Mouse (Mus musculus): ENCODE measurements around the gene Mgp. TPM values are rescaled to one million over a fixed set of nuclear protein-coding genes. Genes with fewer than 3 reads are reported as not detected.

Gene Mgp
- total RNA-seq, 1 experiment: not detected

- in situ Hi-C loops (cut with MboI; ENCODE audit: low sequenced_read_pairs in 2 of 2, unreplicated experiment in 2 of 2): no loop called here
- TF ChIP-seq MAFK (IDR thresholded peaks at IDR 0.05; ENCODE audit: insufficient read depth, low read depth, low read length) (no peak), ZNF384 (IDR thresholded peaks at IDR 0.05; ENCODE audit: low read depth, low read length) (no peak), ZC3H11A (IDR thresholded peaks at IDR 0.05; ENCODE audit: borderline replicate concordance, low read depth, low read length) (no peak), CHD2 (IDR thresholded peaks at IDR 0.05; ENCODE audit: low read depth, low read length) (no peak), HCFC1 (IDR thresholded peaks at IDR 0.05; ENCODE audit: borderline replicate concordance, insufficient read depth, low read length) (no peak)
- DNase-seq (ENCODE audit: low read depth, low spot score): no peak
- H3K4me3 ChIP-seq (ENCODE audit: insufficient read depth in 1 of 2, low read depth in 1 of 2, low read length in 2 of 2, poor library complexity in 1 of 2, severe bottlenecking in 1 of 2): no peak overlapping the region
- no peak overlapping the region for H3K27ac ChIP-seq (ENCODE audit: insufficient read depth, low read depth, low read length, poor library complexity, severe bottlenecking)
- no peaks in the 10 kb centered on the region for H3K36me3 ChIP-seq (ENCODE audit: control insufficient read depth, insufficient read depth, low read length, poor library complexity, severe bottlenecking)
- no peak overlapping the region for H3K9ac ChIP-seq (ENCODE audit: insufficient read depth, low read depth, low read length, poor library complexity, severe bottlenecking)
- H3K4me1 ChIP-seq (ENCODE audit: control insufficient read depth in 2 of 2, insufficient read depth in 2 of 2, low read length in 2 of 2, poor library complexity in 1 of 2): no peaks in the 10 kb centered on the region; a peak in 1 of 4 replicates
- H3K9me3 ChIP-seq (ENCODE audit: control insufficient read depth, insufficient read depth, low read depth, low read length): no peaks in the 10 kb centered on the region
These were observed 19.5 kb downstream of the Mgp start for GRCm38 (mm10) chr6:136856071-136856636.

- TF ChIP-seq ZNF384 (IDR thresholded peaks at IDR 0.05; ENCODE audit: low read depth, low read length) (no peak), MAFK (IDR thresholded peaks at IDR 0.05; ENCODE audit: insufficient read depth, low read depth, low read length) (no peak), HCFC1 (IDR thresholded peaks at IDR 0.05; ENCODE audit: borderline replicate concordance, insufficient read depth, low read length) (no peak), ZC3H11A (IDR thresholded peaks at IDR 0.05; ENCODE audit: borderline replicate concordance, low read depth, low read length) (no peak), CHD2 (IDR thresholded peaks at IDR 0.05; ENCODE audit: low read depth, low read length) (no peak)
- in situ Hi-C loops (cut with MboI; ENCODE audit: low sequenced_read_pairs in 2 of 2, unreplicated experiment in 2 of 2): no loop called here
These were observed 20.4 kb downstream of the Mgp start for GRCm38 (mm10) chr6:136855183-136855582.

GRCm38 (mm10) chr6:136854361-136854781 is 21.3 kb downstream of the Mgp start:
- TF ChIP-seq CHD2 (IDR thresholded peaks at IDR 0.05; ENCODE audit: low read depth, low read length) (no peak), MAFK (IDR thresholded peaks at IDR 0.05; ENCODE audit: insufficient read depth, low read depth, low read length) (no peak), ZNF384 (IDR thresholded peaks at IDR 0.05; ENCODE audit: low read depth, low read length) (no peak), ZC3H11A (IDR thresholded peaks at IDR 0.05; ENCODE audit: borderline replicate concordance, low read depth, low read length) (no peak), HCFC1 (IDR thresholded peaks at IDR 0.05; ENCODE audit: borderline replicate concordance, insufficient read depth, low read length) (no peak)
- no peak overlapping the region for H3K27ac ChIP-seq (ENCODE audit: insufficient read depth, low read depth, low read length, poor library complexity, severe bottlenecking)
- no peaks in the 10 kb centered on the region; a peak in 1 of 4 replicates for H3K4me1 ChIP-seq (ENCODE audit: control insufficient read depth in 2 of 2, insufficient read depth in 2 of 2, low read length in 2 of 2, poor library complexity in 1 of 2)
- no peak overlapping the region for H3K4me3 ChIP-seq (ENCODE audit: insufficient read depth in 1 of 2, low read depth in 1 of 2, low read length in 2 of 2, poor library complexity in 1 of 2, severe bottlenecking in 1 of 2)
- no peaks in the 10 kb centered on the region for H3K36me3 ChIP-seq (ENCODE audit: control insufficient read depth, insufficient read depth, low read length, poor library complexity, severe bottlenecking)
- no peak overlapping the region for H3K9ac ChIP-seq (ENCODE audit: insufficient read depth, low read depth, low read length, poor library complexity, severe bottlenecking)
- H3K9me3 ChIP-seq (ENCODE audit: control insufficient read depth, insufficient read depth, low read depth, low read length): no peaks in the 10 kb centered on the region
- in situ Hi-C loops (cut with MboI; ENCODE audit: low sequenced_read_pairs in 2 of 2, unreplicated experiment in 2 of 2): no loop called here
- DNase-seq (ENCODE audit: low read depth, low spot score): no peak

More at GRCm38 (mm10) chr6:136855183-136855582, 20.4 kb downstream of the Mgp start:
- no peak overlapping the region for H3K4me3 ChIP-seq (ENCODE audit: insufficient read depth in 1 of 2, low read depth in 1 of 2, low read length in 2 of 2, poor library complexity in 1 of 2, severe bottlenecking in 1 of 2)
- H3K9ac ChIP-seq (ENCODE audit: insufficient read depth, low read depth, low read length, poor library complexity, severe bottlenecking): no peak overlapping the region
- H3K4me1 ChIP-seq (ENCODE audit: control insufficient read depth in 2 of 2, insufficient read depth in 2 of 2, low read length in 2 of 2, poor library complexity in 1 of 2): no peaks in the 10 kb centered on the region; a peak in 1 of 4 replicates
- H3K27ac ChIP-seq (ENCODE audit: insufficient read depth, low read depth, low read length, poor library complexity, severe bottlenecking): no peak overlapping the region
- H3K36me3 ChIP-seq (ENCODE audit: control insufficient read depth, insufficient read depth, low read length, poor library complexity, severe bottlenecking): no peaks in the 10 kb centered on the region
- DNase-seq (ENCODE audit: low read depth, low spot score): no peak
- H3K9me3 ChIP-seq (ENCODE audit: control insufficient read depth, insufficient read depth, low read depth, low read length): no peaks in the 10 kb centered on the region

GRCm38 (mm10) chr6:136852762-136853161 is 22.9 kb downstream of the Mgp start:
- Histone ChIP-seq H3K27ac (ENCODE audit: insufficient read depth, low read depth, low read length, poor library complexity, severe bottlenecking) (no peak overlapping the region), H3K4me3 (ENCODE audit: insufficient read depth in 1 of 2, low read depth in 1 of 2, low read length in 2 of 2, poor library complexity in 1 of 2, severe bottlenecking in 1 of 2) (no peak overlapping the region), H3K36me3 (ENCODE audit: control insufficient read depth, insufficient read depth, low read length, poor library complexity, severe bottlenecking) (no peaks in the 10 kb centered on the region), H3K4me1 (ENCODE audit: control insufficient read depth in 2 of 2, insufficient read depth in 2 of 2, low read length in 2 of 2, poor library complexity in 1 of 2) (no peaks in the 10 kb centered on the region; a peak in 1 of 4 replicates), H3K9me3 (ENCODE audit: control insufficient read depth, insufficient read depth, low read depth, low read length) (no peaks in the 10 kb centered on the region), H3K9ac (ENCODE audit: insufficient read depth, low read depth, low read length, poor library complexity, severe bottlenecking) (no peak overlapping the region)
- in situ Hi-C loops (cut with MboI; ENCODE audit: low sequenced_read_pairs in 2 of 2, unreplicated experiment in 2 of 2): no loop called here
- no peak for DNase-seq (ENCODE audit: low read depth, low spot score)
- TF ChIP-seq ZC3H11A (IDR thresholded peaks at IDR 0.05; ENCODE audit: borderline replicate concordance, low read depth, low read length) (no peak), ZNF384 (IDR thresholded peaks at IDR 0.05; ENCODE audit: low read depth, low read length) (no peak), HCFC1 (IDR thresholded peaks at IDR 0.05; ENCODE audit: borderline replicate concordance, insufficient read depth, low read length) (no peak), CHD2 (IDR thresholded peaks at IDR 0.05; ENCODE audit: low read depth, low read length) (no peak), MAFK (IDR thresholded peaks at IDR 0.05; ENCODE audit: insufficient read depth, low read depth, low read length) (no peak)
